Mouse (Mus musculus) heart, postnatal 0 days (tissue): ENCODE measurements around the gene Dnah17.

ENCODE experiments used
- CTCF ChIP-seq: IDR thresholded peaks from 2 replicates; pipeline ENCODE4 v1.5.1; 2016; ENCODE audit warnings: antibody characterized with exemption, control low read depth, low read depth
- EP300 ChIP-seq: IDR thresholded peaks from 2 replicates; pipeline ENCODE4 v1.6.1; 2016; ENCODE audit warnings: antibody characterized with exemption, low read depth

DNA sequence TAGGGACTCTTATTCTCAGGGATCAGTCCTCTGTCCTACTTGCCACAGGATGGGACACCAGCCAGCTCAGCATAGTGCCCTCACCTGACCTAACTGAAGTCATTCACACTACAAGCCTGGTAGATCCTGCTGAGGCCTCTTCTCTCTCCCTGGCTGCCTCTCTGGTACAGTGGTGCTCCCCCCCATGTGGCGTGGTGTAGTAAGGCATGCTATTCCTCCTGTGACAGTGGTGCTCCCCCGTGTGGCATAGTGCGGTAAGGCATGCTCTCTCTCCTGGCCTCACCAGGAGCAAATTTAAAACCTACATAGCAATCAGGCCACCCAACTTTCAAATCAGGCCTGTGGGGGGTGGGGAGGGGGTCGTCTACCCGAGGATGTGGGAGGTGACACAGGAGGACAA, 26.4 kb downstream of the Dnah17 start:
- TF ChIP-seq EP300 (no peak), CTCF (peak; percentile 100)
